Mouse (Mus musculus) B cell, adult 62 days (primary cell): ENCODE data around the gene Fxyd2. TPM values are rescaled to one million over a fixed set of nuclear protein-coding genes. Genes with fewer than 3 reads are reported as not detected.

Experiments
- total RNA-seq: library from RNA; stranded (reverse); gene quantifications from 4 replicates; pipeline ENCODE4 v1.2.4, GENCODE M21; 2023

The Fxyd2 gene
- not detected in 4 replicates for total RNA-seq

DNA sequence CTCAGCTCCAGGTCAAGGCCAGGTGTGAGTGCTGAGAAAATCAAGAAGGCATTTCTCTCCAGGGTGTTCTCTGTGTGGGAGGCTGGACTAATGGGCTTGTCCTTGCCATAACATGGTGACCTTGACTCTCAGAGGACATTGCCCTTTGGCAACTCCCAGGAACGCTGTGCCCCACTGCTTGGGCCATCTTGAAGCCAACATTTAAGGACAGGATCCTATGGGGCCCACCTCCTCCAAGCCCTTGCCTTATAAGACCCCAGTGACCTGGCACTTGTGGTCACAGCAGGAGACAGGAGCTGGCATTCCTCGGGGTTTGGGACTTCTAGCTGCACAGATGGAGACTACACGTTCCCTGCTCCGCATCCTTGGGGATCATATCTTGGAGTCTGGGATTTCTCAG, at the start of gene Fxyd2:
Gene Fxyd2, plus strand, starts transcription at position 236 of the 400 bp plus-strand sequence.

DNA sequence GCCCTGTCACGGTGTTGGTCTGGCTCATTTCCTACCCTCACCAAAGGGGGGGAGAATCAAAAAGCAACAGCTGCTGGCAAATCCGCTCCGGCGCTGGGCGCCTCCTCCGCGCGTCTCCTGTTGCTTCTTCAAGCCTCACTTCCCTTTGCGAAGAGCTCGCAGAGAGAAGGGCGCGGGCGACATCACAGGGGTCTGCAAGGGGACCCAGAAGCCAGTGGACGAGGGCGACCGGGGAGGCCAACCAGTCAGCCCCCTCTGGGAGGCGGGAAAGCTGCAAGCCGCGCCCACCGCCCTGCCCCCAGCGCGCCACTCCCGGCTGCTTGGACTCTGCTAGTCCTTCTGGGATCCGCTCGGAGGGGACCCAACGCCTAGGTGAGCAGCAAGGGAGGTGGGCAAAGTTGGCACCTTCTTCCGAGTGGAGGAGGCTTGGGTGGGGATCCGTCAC, 29.3 kb upstream of the Fxyd2 start, which contains the start of gene Fxyd6:
Gene Fxyd6, plus strand, starts transcription at position 69 of the 445 bp plus-strand sequence.

GRCm38 (mm10) chr9:45426456-45426855, 27.0 kb downstream of the Fxyd2 start, which contains the start of gene Dscaml1:
Dscaml1 (plus strand) TSS chr9:45426628.

Other genes starting within 250 kb of the Fxyd2 start
- gene BC049352, start 217.7 kb upstream of the Fxyd2 start, total RNA-seq = 0.46 to 0.58 TPM in 2 of 4 replicates, not detected in the others
- not detected in 4 replicates for gene Tmprss4, start 195.6 kb upstream of the Fxyd2 start, total RNA-seq
- 147 to 156 TPM (median 155 TPM) in 4 replicates for gene Il10ra, start 130.5 kb upstream of the Fxyd2 start, total RNA-seq
- 0.24 to 0.56 TPM (median 0.40 TPM) in 4 replicates for gene Tmprss13, start 80.6 kb upstream of the Fxyd2 start, total RNA-seq
- not detected in 4 replicates for gene Fxyd6, start 29.5 kb upstream of the Fxyd2 start, total RNA-seq
- not detected in 4 replicates for gene Dscaml1, start 27.0 kb downstream of the Fxyd2 start, total RNA-seq